Mouse (Mus musculus): ENCODE data around the gene Zfp330. TPM values are rescaled to one million over a fixed set of nuclear protein-coding genes. Genes with fewer than 3 reads are reported as not detected.

Zfp330 gene
- 78.7 and 79.7 TPM in 2 replicates for polyA plus RNA-seq (2016; fragmentation: Nextera tagmentation; extraction: Ambion mirVana)

- peak; percentile 98 for ATAC-seq (ENCODE audit: low FRiP score, low read depth)
- H3K9me3 ChIP-seq, result no peaks in the 10 kb centered on the region
These were observed at the start of gene Zfp330 for GRCm38 (mm10) chr8:82774093-82774422. Gene Zfp330, minus strand, starts transcription at chr8:82774160.

GRCm38 (mm10) chr8:82777945-82778344, 4.0 kb upstream of the Zfp330 start:
- Histone ChIP-seq H3K9me3 (no peaks in the 10 kb centered on the region), H3K36me3 (no peaks in the 10 kb centered on the region), H3K9ac (replicated peaks) (no peak overlapping the region), H3K4me3 (no peak overlapping the region), H3K27me3 (no peaks in the 10 kb centered on the region), H3K27ac (replicated peaks) (no peak overlapping the region), H3K4me1 (peaks cover 14% of the 10 kb centered on the region), H3K4me2 (replicated peaks) (no peak overlapping the region)
- WGBS, result 95% methylated on average over 3 of the region's 3 CpGs
- ATAC-seq (ENCODE audit: low FRiP score, low read depth), result no peak

More at GRCm38 (mm10) chr8:82774093-82774422, at the start of gene Zfp330:
- Histone ChIP-seq H3K4me1 (peaks cover 16% of the 10 kb centered on the region), H3K4me2 (replicated peaks) (peak within 1 kb of the TSS; percentile 83), H3K9ac (replicated peaks) (peak within 1 kb of the TSS; percentile 88), H3K27ac (replicated peaks) (peak within 1 kb of the TSS; percentile 69), H3K4me3 (peak within 1 kb of the TSS; percentile 92), H3K27me3 (no peaks in the 10 kb centered on the region), H3K36me3 (peaks cover 26% of the 10 kb centered on the region)
- 0% methylated on average over 16 of the region's 16 CpGs for WGBS

DNA sequence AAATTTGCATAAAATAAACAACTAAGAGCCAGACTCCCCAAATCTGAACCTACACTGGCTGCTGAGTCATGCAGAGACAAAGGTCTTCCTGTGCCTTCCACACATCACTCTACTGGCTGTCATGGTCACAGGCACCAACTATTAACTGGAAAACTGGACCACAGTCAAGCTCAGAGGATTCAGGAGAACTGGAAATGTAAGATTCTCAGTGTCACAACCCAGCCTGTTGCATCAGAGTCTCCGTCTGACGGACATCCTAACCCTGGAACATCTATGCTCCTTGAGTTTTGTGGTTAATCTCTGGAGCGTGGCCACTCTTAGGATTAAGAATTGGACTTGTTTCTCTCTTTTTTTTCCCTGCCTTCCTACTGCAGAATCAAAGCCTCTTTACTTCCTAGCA, 3.4 kb upstream of the Zfp330 start:
- no peaks in the 10 kb centered on the region for H3K36me3 ChIP-seq
- no peaks in the 10 kb centered on the region for H3K27me3 ChIP-seq
- no peak for ATAC-seq (ENCODE audit: low FRiP score, low read depth)
- 71% methylated on average over 3 of the region's 3 CpGs for WGBS
- H3K27ac ChIP-seq (replicated peaks), result no peak overlapping the region
- no peak overlapping the region for H3K9ac ChIP-seq (replicated peaks)
- peaks cover 16% of the 10 kb centered on the region for H3K4me1 ChIP-seq
- no peaks in the 10 kb centered on the region for H3K9me3 ChIP-seq
- no peak overlapping the region for H3K4me2 ChIP-seq (replicated peaks)
- no peak overlapping the region for H3K4me3 ChIP-seq

- Histone ChIP-seq H3K27ac (replicated peaks) (peak overlapping the region; percentile 56), H3K4me1 (peaks cover 16% of the 10 kb centered on the region), H3K4me2 (replicated peaks) (peak overlapping the region; percentile 83), H3K27me3 (no peaks in the 10 kb centered on the region), H3K36me3 (peaks cover 24% of the 10 kb centered on the region), H3K9me3 (no peaks in the 10 kb centered on the region), H3K4me3 (peak overlapping the region; percentile 92), H3K9ac (replicated peaks) (peak overlapping the region; percentile 88)
- WGBS, result 47% methylated on average over 6 of the region's 6 CpGs
- ATAC-seq (ENCODE audit: low FRiP score, low read depth), result peak; percentile 50
These were observed 522 bp upstream of the Zfp330 start for GRCm38 (mm10) chr8:82774482-82774881.

DNA sequence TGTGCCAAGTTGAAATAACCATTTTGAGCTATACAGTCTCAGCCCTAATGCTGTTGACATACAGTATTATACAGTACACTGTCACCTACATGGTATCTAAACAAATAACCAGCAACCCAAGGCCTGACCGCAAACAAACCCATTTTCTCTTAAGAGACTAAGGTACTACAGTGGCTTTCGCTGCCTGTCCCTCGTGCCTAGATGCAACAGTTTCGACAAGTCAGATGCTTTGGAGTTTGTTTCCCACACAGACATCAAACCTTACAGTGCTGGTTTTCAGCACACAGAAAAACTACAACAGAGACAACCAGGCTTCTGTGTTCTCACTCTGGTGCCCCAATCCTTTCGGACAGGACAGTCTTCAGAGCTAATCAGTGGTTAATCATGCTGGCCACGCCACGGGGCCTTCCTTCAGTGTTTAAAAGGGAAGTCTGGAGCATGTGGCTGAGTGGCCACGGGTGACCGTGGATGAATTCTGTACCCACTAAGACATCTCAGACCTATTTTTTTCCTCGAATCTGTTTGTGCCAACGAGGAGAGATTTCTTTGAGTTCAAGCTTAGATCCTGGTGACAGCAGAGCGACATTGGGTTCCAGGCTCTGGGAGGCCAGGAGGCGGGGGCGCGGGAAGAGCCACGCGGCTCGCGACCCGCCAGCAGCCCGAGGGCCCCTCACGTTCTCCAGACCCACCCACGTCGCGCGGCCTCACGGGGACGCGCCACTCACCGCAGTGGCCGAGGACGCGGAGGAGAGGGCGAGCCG, 448 bp downstream of the Zfp330 start:
- Histone ChIP-seq H3K4me2 (replicated peaks) (peak overlapping the region; percentile 83), H3K9ac (replicated peaks) (peak overlapping the region; percentile 88), H3K4me3 (peak overlapping the region; percentile 92), H3K27me3 (no peaks in the 10 kb centered on the region), H3K9me3 (no peaks in the 10 kb centered on the region), H3K36me3 (peaks cover 31% of the 10 kb centered on the region), H3K27ac (replicated peaks) (peak overlapping the region; percentile 69), H3K4me1 (peaks cover 16% of the 10 kb centered on the region)
- WGBS, result 5% methylated on average over 35 of the region's 35 CpGs
- ATAC-seq (ENCODE audit: low FRiP score, low read depth), result peak; percentile 53

DNA sequence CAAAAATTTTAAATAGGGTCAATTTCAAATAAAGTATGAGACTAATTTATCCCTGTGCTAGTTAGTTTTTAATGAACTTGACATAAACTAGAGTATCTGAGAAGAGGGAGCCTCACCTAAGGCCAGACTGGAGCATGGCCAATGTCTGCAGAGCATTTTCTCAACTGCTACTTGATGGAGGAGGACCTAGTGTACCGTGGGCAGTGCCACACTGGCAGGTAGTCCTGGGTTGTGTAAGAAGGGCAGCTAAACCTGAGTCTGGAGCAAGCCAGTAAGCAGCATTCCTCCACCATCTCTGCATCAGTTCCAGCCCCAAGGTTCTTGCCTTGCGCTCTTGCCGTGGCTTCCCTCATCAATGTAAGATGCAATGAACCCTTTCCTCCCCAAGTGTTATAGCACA, 3.1 kb downstream of the Zfp330 start:
- Histone ChIP-seq H3K27ac (replicated peaks) (no peak overlapping the region), H3K36me3 (peaks cover 54% of the 10 kb centered on the region), H3K4me1 (peaks cover 16% of the 10 kb centered on the region), H3K27me3 (no peaks in the 10 kb centered on the region), H3K4me2 (replicated peaks) (no peak overlapping the region), H3K4me3 (no peak overlapping the region), H3K9ac (replicated peaks) (no peak overlapping the region), H3K9me3 (no peaks in the 10 kb centered on the region)
- ATAC-seq (ENCODE audit: low FRiP score, low read depth), result no peak
- 96% methylated on average over 3 of the region's 3 CpGs for WGBS

DNA sequence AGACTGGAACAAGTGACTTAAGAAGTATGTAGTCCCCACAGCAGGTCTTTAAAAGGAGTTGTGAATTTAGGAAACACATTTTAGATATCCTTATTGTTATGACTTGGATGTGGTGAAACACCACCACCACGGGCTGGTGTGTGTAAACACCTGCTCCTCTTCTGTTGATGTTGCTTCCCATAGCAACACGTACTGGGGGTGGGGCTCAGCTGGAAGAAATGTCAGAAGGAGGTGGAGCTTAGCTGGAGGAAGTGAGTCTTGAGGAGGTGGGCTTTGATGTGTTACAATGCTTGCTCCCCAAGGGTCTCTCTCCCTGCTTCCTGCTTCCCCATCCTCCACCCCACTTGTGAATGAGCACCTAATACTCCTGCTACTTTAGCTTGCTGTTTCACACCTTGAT, 14.9 kb downstream of the Zfp330 start:
- no peak for ATAC-seq (ENCODE audit: low FRiP score, low read depth)
- no peak overlapping the region for H3K9ac ChIP-seq (replicated peaks)
- no peaks in the 10 kb centered on the region for H3K27me3 ChIP-seq
- H3K36me3 ChIP-seq, result peaks cover 20% of the 10 kb centered on the region
- WGBS, result 48% methylated on average over 2 of the region's 2 CpGs
- H3K4me1 ChIP-seq, result no peaks in the 10 kb centered on the region
- no peak overlapping the region for H3K4me2 ChIP-seq (replicated peaks)
- H3K9me3 ChIP-seq, result no peaks in the 10 kb centered on the region
- no peak overlapping the region for H3K27ac ChIP-seq (replicated peaks)
- no peak overlapping the region for H3K4me3 ChIP-seq

GRCm38 (mm10) chr8:82754946-82755345, 19.0 kb downstream of the Zfp330 start:
- Histone ChIP-seq H3K27ac (replicated peaks) (no peak overlapping the region), H3K4me1 (no peaks in the 10 kb centered on the region), H3K4me3 (no peak overlapping the region), H3K27me3 (no peaks in the 10 kb centered on the region), H3K36me3 (no peaks in the 10 kb centered on the region), H3K9me3 (peaks cover 5% of the 10 kb centered on the region; the same call in 1 of the 2 replicates), H3K4me2 (replicated peaks) (no peak overlapping the region), H3K9ac (replicated peaks) (no peak overlapping the region)
- no peak for ATAC-seq (ENCODE audit: low FRiP score, low read depth)
- 95% methylated on average over 14 of the region's 14 CpGs for WGBS

GRCm38 (mm10) chr8:82746617-82747016, 27.3 kb downstream of the Zfp330 start:
- Histone ChIP-seq H3K36me3 (no peaks in the 10 kb centered on the region), H3K9ac (replicated peaks) (no peak overlapping the region), H3K4me3 (no peak overlapping the region), H3K9me3 (0 out of 2 replicates have a peak, but pooled peaks cover 3% of the 10 kb centered on the region), H3K4me1 (no peaks in the 10 kb centered on the region), H3K4me2 (replicated peaks) (no peak overlapping the region), H3K27ac (replicated peaks) (no peak overlapping the region), H3K27me3 (no peaks in the 10 kb centered on the region)
- no peak for ATAC-seq (ENCODE audit: low FRiP score, low read depth)

DNA sequence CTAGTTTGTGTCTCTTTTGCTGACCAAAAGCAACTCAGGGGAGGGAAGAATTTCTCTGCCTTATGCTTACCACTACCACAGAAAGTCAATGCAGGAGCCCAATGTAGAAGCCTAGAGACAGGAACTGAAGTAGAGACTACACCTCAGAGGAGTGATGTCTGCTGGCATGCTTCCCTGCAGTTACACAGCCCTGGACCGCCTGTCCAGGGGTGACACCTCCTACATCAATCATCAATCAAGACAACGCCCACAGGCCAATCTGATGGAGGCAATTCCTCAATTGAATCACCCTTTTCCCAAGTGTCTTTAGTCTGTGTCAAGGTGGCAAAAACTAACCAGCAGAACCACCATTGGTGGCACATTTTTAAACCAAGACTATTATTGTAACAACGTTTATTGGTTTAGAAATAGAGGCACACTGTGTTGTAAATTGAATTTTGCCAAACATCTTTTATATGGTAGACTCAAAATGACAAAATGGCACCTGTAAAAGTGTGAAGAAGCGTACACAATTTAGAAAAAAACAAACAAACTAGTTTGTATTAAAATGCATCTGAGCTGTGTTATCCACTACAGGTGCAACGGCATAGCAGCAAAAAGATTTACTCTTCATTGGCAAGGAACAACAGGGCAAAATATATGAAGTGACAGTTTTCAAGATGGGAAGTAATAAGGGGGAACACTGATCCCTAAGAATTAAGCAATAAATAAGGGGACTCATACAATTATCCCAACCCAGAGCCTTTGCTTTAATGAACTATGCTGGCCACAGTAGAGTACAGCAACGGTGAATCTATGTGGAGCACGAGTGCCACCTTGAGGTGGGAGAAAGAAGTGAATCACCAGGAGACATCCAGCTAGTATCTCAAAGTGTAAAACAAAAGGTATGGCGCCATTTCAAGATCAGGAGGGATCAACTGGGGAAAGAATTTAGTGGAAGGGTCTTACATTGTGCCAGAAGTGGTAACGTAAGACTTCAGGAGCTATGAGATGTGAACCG, 29.8 kb downstream of the Zfp330 start:
- Histone ChIP-seq H3K36me3 (no peaks in the 10 kb centered on the region), H3K9me3 (0 out of 2 replicates have a peak, but pooled peaks cover 3% of the 10 kb centered on the region), H3K4me1 (no peaks in the 10 kb centered on the region), H3K27ac (replicated peaks) (no peak overlapping the region), H3K4me2 (replicated peaks) (no peak overlapping the region), H3K27me3 (no peaks in the 10 kb centered on the region), H3K4me3 (no peak overlapping the region), H3K9ac (replicated peaks) (no peak overlapping the region)
- WGBS, result 46% methylated on average over 10 of the region's 10 CpGs
- peak; percentile 83 for ATAC-seq (ENCODE audit: low FRiP score, low read depth)

Measured in midbrain, embryonic 12.5 days (tissue).